21 mouse cellular contexts compared by ENCODE assay signal in the genomic region with DNA sequence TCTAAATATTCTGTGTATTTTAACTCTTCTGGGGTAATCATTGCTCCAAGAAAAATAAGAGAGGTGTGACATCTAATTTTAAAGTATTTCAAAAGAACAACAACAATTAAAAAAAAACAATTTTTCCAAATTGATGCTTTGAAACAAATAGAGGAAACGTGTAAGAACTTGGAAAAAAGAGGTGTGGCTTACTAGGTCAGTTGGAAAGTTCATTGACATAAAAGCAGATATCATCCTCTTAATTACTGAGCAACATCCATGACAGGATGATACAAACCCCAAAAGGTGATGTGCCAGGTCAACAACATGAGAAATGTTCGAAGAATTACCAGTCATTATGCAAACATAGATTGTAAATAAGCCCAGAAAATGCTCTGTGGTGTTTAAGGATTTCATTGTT. TPM values are rescaled to one million over a fixed set of nuclear protein-coding genes. Genes with fewer than 3 reads are reported as not detected.
"Had no signal": no experiment of that assay in that cellular context is flagged by ENCODE, and none has a peak within 500 bp of the region (broad histone marks: within the 10 kb centered on the region; RNA-seq: fewer than 3 reads in every experiment).

Gene Gm16485, plus strand, starts transcription at position 301 of the 400 bp plus-strand sequence.

- H3K4me2 ChIP-seq: lung, embryonic 14.5 days; midbrain, embryonic 12.5 days; neural tube, embryonic 13.5 days; neural tube, embryonic 15.5 days had no signal

- ATAC-seq: midbrain, embryonic 16.5 days had no signal

- H3K4me3 ChIP-seq: midbrain, embryonic 10.5 days; midbrain, embryonic 12.5 days; myocyte; neural tube, embryonic 13.5 days; neural tube, embryonic 15.5 days had no signal

- H3K27ac ChIP-seq: midbrain, embryonic 10.5 days; midbrain, embryonic 12.5 days; neural tube, embryonic 13.5 days; neural tube, embryonic 15.5 days had no signal

- H3K4me1 ChIP-seq: midbrain, embryonic 10.5 days; midbrain, embryonic 12.5 days; neural tube, embryonic 13.5 days; neural tube, embryonic 15.5 days had no signal

- H3K27me3 ChIP-seq: midbrain, embryonic 12.5 days; neural tube, embryonic 13.5 days; neural tube, embryonic 15.5 days had no signal

- H3K9ac ChIP-seq: lung, embryonic 14.5 days; midbrain, embryonic 12.5 days; neural tube, embryonic 13.5 days; neural tube, embryonic 15.5 days had no signal

- H3K9me3 ChIP-seq: midbrain, embryonic 10.5 days; midbrain, embryonic 12.5 days; neural tube, embryonic 13.5 days; neural tube, embryonic 15.5 days had no signal

- DNase-seq: lung, embryonic 14.5 days; lung, postnatal 10 days; lung, postnatal 4 days; midbrain, embryonic 14.5 days; retina, postnatal 1 day; right cerebral cortex, adult 18-20 months; right cerebral cortex, postnatal 25 days; right cerebral cortex, postnatal 4 days; spleen, adult 18-20 months; thymus, adult 18-20 months; thymus, postnatal 14 days; thymus, postnatal 36 days had no signal

- H3K36me3 ChIP-seq: midbrain, embryonic 10.5 days; midbrain, embryonic 12.5 days; neural tube, embryonic 13.5 days; neural tube, embryonic 15.5 days had no signal

RNA-seq across cellular contexts. Expression of gene Gm16485, which starts in this region (rescaled TPM):
- total RNA-seq: megakaryocyte, adult 5-6 weeks; megakaryocyte-erythroid progenitor cell, adult 5-6 weeks had no signal
- polyA plus RNA-seq: myocyte; small intestine, adult 2 months had no signal
